Mouse (Mus musculus): ENCODE results near the gene Gm10638. TPM values are rescaled to one million over a fixed set of nuclear protein-coding genes. Genes with fewer than 3 reads are reported as not detected.

The Gm10638 gene
- total RNA-seq, 2 experiments from 2014 or later: 6.7 to 8.3 TPM

- DNase-seq (ENCODE audit: low spot score in 2 of 2): no peak
These were observed 41.0 kb downstream of the Gm10638 start for GRCm38 (mm10) chr8:86786498-86786897.

GRCm38 (mm10) chr8:86787891-86788420 lies 42.5 kb downstream of the Gm10638 start:
- peak in 1 of 2 experiments; percentile 42 for DNase-seq (ENCODE audit: low spot score in 2 of 2)

GRCm38 (mm10) chr8:86789576-86789975 lies 44.1 kb downstream of the Gm10638 start:
- no peak for DNase-seq (ENCODE audit: low spot score in 2 of 2)

- DNase-seq (ENCODE audit: low spot score in 2 of 2): no peak
These were observed 46.0 kb downstream of the Gm10638 start for GRCm38 (mm10) chr8:86791542-86791941.

- DNase-seq (ENCODE audit: low spot score in 2 of 2): no peak
These were observed 49.2 kb downstream of the Gm10638 start for GRCm38 (mm10) chr8:86794716-86795115.

Other genes with a start within 250 kb of the Gm10638 start
- gene Abcc12, start 165.0 kb upstream of the Gm10638 start, total RNA-seq (2021): under 1 TPM; 0.44 to 0.86 TPM
- gene Lonp2, start 121.7 kb upstream of the Gm10638 start, total RNA-seq (2021): 10 to 100 TPM; 47.1 to 49.5 TPM
- gene Siah1a, start 235 bp downstream of the Gm10638 start, total RNA-seq (2021): 10 to 100 TPM; 21.4 to 26.0 TPM
- 10 to 100 TPM; 24.9 to 25.0 TPM for gene N4bp1, start 139.6 kb downstream of the Gm10638 start, total RNA-seq (2021)

All from gastrocnemius, postnatal 4 days (tissue).